Mouse (Mus musculus): ENCODE results near the gene Gm8369. TPM values are rescaled to one million over a fixed set of nuclear protein-coding genes. Genes with fewer than 3 reads are reported as not detected.

Gm8369 gene
- total and polyA plus RNA-seq, 2 experiments from 2014 or later = not detected

DNA sequence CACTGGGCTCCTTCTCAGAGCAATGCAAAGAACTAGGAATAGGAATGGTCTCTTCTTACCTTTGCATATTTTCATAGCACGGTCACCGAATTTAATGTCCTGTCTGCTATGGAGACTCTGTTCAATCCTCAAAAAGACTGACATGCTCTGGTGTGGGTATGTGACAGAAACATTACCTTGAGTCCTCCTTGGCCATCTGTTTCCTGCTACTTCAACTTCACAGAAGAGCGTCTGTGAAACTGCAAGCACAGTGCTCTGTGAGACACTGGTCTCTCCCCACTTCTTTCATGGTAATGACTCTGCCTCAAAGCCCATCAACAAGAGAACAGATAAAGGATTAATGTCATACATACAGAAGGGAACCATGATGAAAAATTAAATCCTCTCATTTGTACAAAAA lies 1.4 kb upstream of the Gm8369 start:
- H3K4me2 ChIP-seq (ENCODE audit: low read depth, low read length) = no peak overlapping the region
- no peaks in the 10 kb centered on the region for H3K27me3 ChIP-seq (ENCODE audit: control insufficient read depth, insufficient read depth, low read length)
- no peaks in the 10 kb centered on the region for H3K4me1 ChIP-seq (ENCODE audit: control insufficient read depth, insufficient read depth)
- TF ChIP-seq CTCF (IDR thresholded peaks at IDR 0.05; ENCODE audit: low read depth) = no peak
- no peak for TF ChIP-seq EP300 (IDR thresholded peaks at IDR 0.05; ENCODE audit: low read depth)
- 57% methylated on average over 3 of the region's 3 CpGs for WGBS
- ATAC-seq (ENCODE audit: insufficient read depth, low read depth) = no peak
- H3K27ac ChIP-seq (ENCODE audit: low read depth) = no peak overlapping the region
- no peaks in the 10 kb centered on the region for H3K9me3 ChIP-seq (replicated peaks; ENCODE audit: control insufficient read depth, low read length)
- no peaks in the 10 kb centered on the region for H3K36me3 ChIP-seq (replicated peaks; ENCODE audit: control insufficient read depth, insufficient read depth, low read length)
- H3K4me3 ChIP-seq (ENCODE audit: low read depth, low read length) = no peak overlapping the region
- no peak overlapping the region for H3K9ac ChIP-seq (replicated peaks; ENCODE audit: low read depth, low read length)
- no peak for DNase-seq (ENCODE audit: low spot score)

DNA sequence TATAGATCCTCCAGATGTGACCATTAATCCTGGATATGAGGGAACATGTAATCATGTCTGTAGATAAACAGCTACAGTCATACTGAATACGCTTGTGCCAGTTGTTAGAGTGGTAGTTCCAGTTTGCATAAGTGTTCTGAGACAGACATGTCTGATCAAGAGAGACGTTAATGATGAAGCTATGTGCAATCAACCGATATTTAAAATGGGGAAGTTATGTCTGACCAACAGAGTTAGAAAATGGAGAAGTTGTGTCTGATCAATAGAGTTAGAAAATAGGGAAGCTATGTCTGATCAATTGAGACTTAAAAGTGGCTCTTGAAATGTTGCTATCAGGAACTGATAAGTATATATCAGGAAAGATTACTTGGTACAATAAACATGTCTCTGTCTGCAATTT lies 472 bp upstream of the Gm8369 start:
- H3K36me3 ChIP-seq (replicated peaks; ENCODE audit: control insufficient read depth, insufficient read depth, low read length) = no peaks in the 10 kb centered on the region
- H3K4me3 ChIP-seq (ENCODE audit: low read depth, low read length) = no peak overlapping the region
- H3K4me1 ChIP-seq (ENCODE audit: control insufficient read depth, insufficient read depth) = no peaks in the 10 kb centered on the region
- no peak overlapping the region for H3K9ac ChIP-seq (replicated peaks; ENCODE audit: low read depth, low read length)
- no peaks in the 10 kb centered on the region for H3K9me3 ChIP-seq (replicated peaks; ENCODE audit: control insufficient read depth, low read length)
- WGBS = 77% methylated on average over 3 of the region's 3 CpGs
- no peak overlapping the region for H3K27ac ChIP-seq (ENCODE audit: low read depth)
- DNase-seq (ENCODE audit: low spot score) (no peak), ATAC-seq (ENCODE audit: insufficient read depth, low read depth) (no peak)
- H3K4me2 ChIP-seq (ENCODE audit: low read depth, low read length) = no peak overlapping the region
- TF ChIP-seq CTCF (IDR thresholded peaks at IDR 0.05; ENCODE audit: low read depth) = no peak
- TF ChIP-seq EP300 (IDR thresholded peaks at IDR 0.05; ENCODE audit: low read depth) = no peak
- no peaks in the 10 kb centered on the region for H3K27me3 ChIP-seq (ENCODE audit: control insufficient read depth, insufficient read depth, low read length)

DNA sequence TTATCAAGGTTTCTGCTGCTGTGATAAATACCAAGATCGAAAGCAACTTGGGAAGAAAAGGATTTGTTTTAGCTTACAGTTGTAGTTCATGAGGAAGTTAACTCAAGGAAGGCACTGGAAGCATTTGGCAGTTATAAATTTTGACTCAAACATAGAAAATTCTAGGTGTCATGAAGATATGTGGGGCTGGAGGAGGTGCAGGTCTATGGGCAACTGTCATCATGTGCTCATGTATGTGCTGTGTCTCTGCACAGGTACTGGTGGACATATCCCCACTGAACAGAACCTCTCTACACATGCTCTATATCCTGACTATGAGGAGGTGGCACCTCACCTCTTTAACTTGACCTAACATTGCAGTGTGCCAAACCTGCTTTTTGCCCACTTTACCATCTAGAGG lies 861 bp downstream of the Gm8369 start:
- 86% methylated on average over 1 of the region's 1 CpGs for WGBS
- no peak overlapping the region for H3K4me2 ChIP-seq (ENCODE audit: low read depth, low read length)
- TF ChIP-seq EP300 (IDR thresholded peaks at IDR 0.05; ENCODE audit: low read depth) (no peak), CTCF (IDR thresholded peaks at IDR 0.05; ENCODE audit: low read depth) (no peak)
- H3K36me3 ChIP-seq (replicated peaks; ENCODE audit: control insufficient read depth, insufficient read depth, low read length) = no peaks in the 10 kb centered on the region
- DNase-seq (ENCODE audit: low spot score) (no peak), ATAC-seq (ENCODE audit: insufficient read depth, low read depth) (no peak)
- H3K9ac ChIP-seq (replicated peaks; ENCODE audit: low read depth, low read length) = no peak overlapping the region
- H3K27me3 ChIP-seq (ENCODE audit: control insufficient read depth, insufficient read depth, low read length) = no peaks in the 10 kb centered on the region
- H3K9me3 ChIP-seq (replicated peaks; ENCODE audit: control insufficient read depth, low read length) = no peaks in the 10 kb centered on the region
- H3K4me3 ChIP-seq (ENCODE audit: low read depth, low read length) = no peak overlapping the region
- no peak overlapping the region for H3K27ac ChIP-seq (ENCODE audit: low read depth)
- no peaks in the 10 kb centered on the region for H3K4me1 ChIP-seq (ENCODE audit: control insufficient read depth, insufficient read depth)

DNA sequence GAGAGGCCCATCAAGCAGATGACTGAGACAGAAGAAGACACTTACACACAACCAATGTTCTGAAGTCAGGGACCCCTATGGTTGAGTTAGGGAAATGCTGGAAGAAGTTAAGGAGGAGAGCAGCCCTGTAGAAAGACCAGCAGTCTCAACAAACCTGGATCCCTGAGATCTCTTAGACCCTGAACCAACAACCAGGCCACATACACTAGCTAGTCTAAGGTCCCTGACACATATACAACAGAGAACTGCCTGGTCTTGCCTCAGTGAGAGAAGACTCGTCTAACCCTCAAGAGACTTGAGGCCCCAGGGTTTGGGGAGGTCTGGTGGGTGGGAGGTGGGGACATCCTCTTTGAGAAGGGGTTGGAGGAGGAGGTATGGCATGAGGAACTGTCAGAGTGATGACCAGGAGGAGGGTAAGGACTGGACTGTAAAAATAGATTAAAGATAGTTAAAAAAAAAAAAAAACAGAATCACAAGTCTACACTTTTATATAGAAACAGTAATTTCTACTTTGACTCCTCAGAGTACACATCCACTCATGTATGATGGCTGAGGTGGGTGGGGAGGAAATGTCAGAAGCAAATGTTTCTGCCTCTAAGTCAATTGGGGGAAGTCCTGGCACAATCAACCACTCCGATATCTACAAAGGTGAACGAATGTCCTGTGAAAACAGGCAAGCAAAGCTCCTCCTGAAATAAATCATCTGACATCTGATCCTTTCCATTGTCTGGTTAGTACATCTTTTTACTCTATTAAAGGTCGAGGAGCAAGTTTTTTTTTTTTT lies 5.9 kb downstream of the Gm8369 start:
- no peak overlapping the region for H3K9ac ChIP-seq (replicated peaks; ENCODE audit: low read depth, low read length)
- no peak for TF ChIP-seq CTCF (IDR thresholded peaks at IDR 0.05; ENCODE audit: low read depth)
- TF ChIP-seq EP300 (IDR thresholded peaks at IDR 0.05; ENCODE audit: low read depth) = no peak
- 51% methylated on average over 4 of the region's 4 CpGs for WGBS
- H3K27ac ChIP-seq (ENCODE audit: low read depth) = no peak overlapping the region
- no peak overlapping the region for H3K4me3 ChIP-seq (ENCODE audit: low read depth, low read length)
- DNase-seq (ENCODE audit: low spot score) (no peak), ATAC-seq (ENCODE audit: insufficient read depth, low read depth) (no peak)
- no peaks in the 10 kb centered on the region for H3K9me3 ChIP-seq (replicated peaks; ENCODE audit: control insufficient read depth, low read length)
- H3K36me3 ChIP-seq (replicated peaks; ENCODE audit: control insufficient read depth, insufficient read depth, low read length) = no peaks in the 10 kb centered on the region
- no peak overlapping the region for H3K4me2 ChIP-seq (ENCODE audit: low read depth, low read length)
- no peaks in the 10 kb centered on the region for H3K27me3 ChIP-seq (ENCODE audit: control insufficient read depth, insufficient read depth, low read length)
- no peaks in the 10 kb centered on the region for H3K4me1 ChIP-seq (ENCODE audit: control insufficient read depth, insufficient read depth)

DNA sequence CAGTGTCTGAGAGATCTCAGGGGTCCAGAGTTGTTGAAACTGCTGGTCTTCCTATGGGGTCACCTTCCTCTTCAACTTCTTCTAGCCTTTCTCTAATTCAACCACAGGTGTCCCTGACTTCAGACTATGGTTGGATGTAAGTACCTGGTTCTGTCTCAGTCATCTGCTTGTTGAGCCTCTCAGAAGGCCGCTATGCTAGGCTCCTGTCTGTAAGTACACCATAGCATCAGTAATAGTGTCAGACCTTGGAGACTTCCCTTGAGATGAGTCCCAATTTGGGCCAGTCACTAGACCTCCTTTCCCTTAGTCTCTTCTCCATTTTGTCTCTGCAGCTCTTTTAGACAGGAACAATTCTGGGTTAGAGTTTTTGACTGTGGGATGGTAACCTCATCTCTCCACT lies 6.9 kb downstream of the Gm8369 start:
- Histone ChIP-seq H3K4me1 (ENCODE audit: control insufficient read depth, insufficient read depth) (no peaks in the 10 kb centered on the region), H3K9ac (replicated peaks; ENCODE audit: low read depth, low read length) (no peak overlapping the region), H3K4me2 (ENCODE audit: low read depth, low read length) (no peak overlapping the region), H3K27me3 (ENCODE audit: control insufficient read depth, insufficient read depth, low read length) (no peaks in the 10 kb centered on the region), H3K27ac (ENCODE audit: low read depth) (no peak overlapping the region), H3K9me3 (replicated peaks; ENCODE audit: control insufficient read depth, low read length) (no peaks in the 10 kb centered on the region), H3K36me3 (replicated peaks; ENCODE audit: control insufficient read depth, insufficient read depth, low read length) (no peaks in the 10 kb centered on the region), H3K4me3 (ENCODE audit: low read depth, low read length) (no peak overlapping the region)
- WGBS = 71% methylated on average over 1 of the region's 1 CpGs
- DNase-seq (ENCODE audit: low spot score) (no peak), ATAC-seq (ENCODE audit: insufficient read depth, low read depth) (no peak)
- TF ChIP-seq EP300 (IDR thresholded peaks at IDR 0.05; ENCODE audit: low read depth) = no peak
- no peak for TF ChIP-seq CTCF (IDR thresholded peaks at IDR 0.05; ENCODE audit: low read depth)

DNA sequence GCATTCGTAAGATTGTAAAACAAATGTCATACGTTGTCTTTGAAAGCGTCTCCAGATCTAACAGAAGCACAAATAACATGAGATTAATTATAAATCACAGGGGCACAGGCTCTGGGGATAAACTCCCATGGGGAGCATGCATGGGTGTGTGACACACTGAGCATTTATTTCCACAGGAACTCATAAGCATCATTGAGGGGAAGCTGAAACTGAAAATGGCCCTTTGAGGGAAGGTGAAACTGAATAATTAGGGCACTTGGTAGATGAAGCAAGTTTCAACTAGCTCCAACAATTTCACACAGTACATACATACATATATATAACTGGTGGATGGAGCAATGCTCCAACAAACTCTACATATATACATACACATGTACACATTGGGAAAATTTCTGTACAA lies 8.8 kb downstream of the Gm8369 start:
- Histone ChIP-seq H3K36me3 (replicated peaks; ENCODE audit: control insufficient read depth, insufficient read depth, low read length) (no peaks in the 10 kb centered on the region), H3K4me1 (ENCODE audit: control insufficient read depth, insufficient read depth) (no peaks in the 10 kb centered on the region), H3K9me3 (replicated peaks; ENCODE audit: control insufficient read depth, low read length) (no peaks in the 10 kb centered on the region), H3K4me2 (ENCODE audit: low read depth, low read length) (no peak overlapping the region), H3K27me3 (ENCODE audit: control insufficient read depth, insufficient read depth, low read length) (no peaks in the 10 kb centered on the region), H3K9ac (replicated peaks; ENCODE audit: low read depth, low read length) (no peak overlapping the region), H3K27ac (ENCODE audit: low read depth) (no peak overlapping the region), H3K4me3 (ENCODE audit: low read depth, low read length) (no peak overlapping the region)
- ATAC-seq (ENCODE audit: insufficient read depth, low read depth) = no peak
- TF ChIP-seq EP300 (IDR thresholded peaks at IDR 0.05; ENCODE audit: low read depth) (no peak), CTCF (IDR thresholded peaks at IDR 0.05; ENCODE audit: low read depth) (no peak)
- 70% methylated on average over 3 of the region's 3 CpGs for WGBS
- no peak for DNase-seq (ENCODE audit: low spot score)

Measured in heart, postnatal 0 days (tissue).